Mouse (Mus musculus): ENCODE data around the gene Hebp1. TPM values are rescaled to one million over a fixed set of nuclear protein-coding genes. Genes with fewer than 3 reads are reported as not detected.

Gene Hebp1
- polyA plus RNA-seq, 1 experiment = 9.8 TPM

GRCm38 (mm10) chr6:135200122-135200957 is 2.5 kb upstream of the Hebp1 start:
- peak; percentile 46 for DNase-seq (ENCODE audit: low read depth, low spot score)
- 42% methylated on average over 16 of the region's 16 CpGs for WGBS

DNA sequence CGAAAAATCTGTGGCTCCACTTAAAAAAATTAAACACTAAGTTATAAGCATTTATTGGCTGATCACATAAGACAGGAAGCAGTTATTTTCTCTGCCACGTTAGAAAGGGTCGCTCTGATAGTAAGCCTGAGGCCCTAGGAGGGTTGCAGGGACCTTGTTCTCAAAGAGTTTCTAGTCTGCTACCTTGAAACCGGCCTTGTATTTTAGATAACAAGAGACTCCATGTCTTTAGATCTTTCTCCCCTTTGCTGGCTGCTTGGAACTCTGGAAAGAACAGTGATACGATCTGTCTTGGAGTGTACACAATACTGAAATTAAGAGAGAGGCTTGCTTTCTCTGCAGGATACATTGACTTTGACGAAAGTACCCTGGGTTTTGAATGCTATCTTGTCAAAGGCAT is 904 bp upstream of the Hebp1 start:
- WGBS = 46% methylated on average over 6 of the region's 6 CpGs
- DNase-seq (ENCODE audit: low read depth, low spot score) = no peak

- 15% methylated on average over 7 of the region's 7 CpGs for WGBS
- DNase-seq (ENCODE audit: low read depth, low spot score) = no peak
These were observed 376 bp downstream of the Hebp1 start for GRCm38 (mm10) chr6:135197446-135197845.

DNA sequence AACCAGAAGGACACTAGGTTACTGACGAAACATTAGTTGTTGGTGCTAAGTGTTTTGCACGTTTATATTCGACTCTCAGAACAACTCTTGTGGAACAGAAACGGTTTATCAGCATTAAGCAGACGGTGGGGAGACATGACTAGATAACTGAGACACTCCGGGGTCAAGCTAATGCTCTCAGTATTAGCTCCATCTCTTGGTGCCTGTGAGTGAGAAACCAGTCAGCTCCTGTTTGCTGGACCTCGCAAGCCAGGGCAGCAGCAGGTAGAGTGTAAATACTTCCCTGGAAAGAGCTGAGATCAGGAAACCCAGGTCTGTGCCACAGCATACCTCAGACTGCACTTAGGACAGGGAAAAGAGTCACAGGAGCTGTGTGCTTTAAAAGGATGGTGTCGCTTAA is 1.1 kb downstream of the Hebp1 start:
- DNase-seq (ENCODE audit: low read depth, low spot score) = no peak
- 70% methylated on average over 8 of the region's 8 CpGs for WGBS

GRCm38 (mm10) chr6:135194907-135195306 is 2.9 kb downstream of the Hebp1 start:
- WGBS = 63% methylated on average over 4 of the region's 4 CpGs
- DNase-seq (ENCODE audit: low read depth, low spot score) = no peak

- 51% methylated on average over 4 of the region's 4 CpGs for WGBS
- DNase-seq (ENCODE audit: low read depth, low spot score) = no peak
These were observed 4.1 kb downstream of the Hebp1 start for GRCm38 (mm10) chr6:135193733-135194132.

- WGBS = 70% methylated on average over 8 of the region's 8 CpGs
- DNase-seq (ENCODE audit: low read depth, low spot score) = no peak
These were observed 4.8 kb downstream of the Hebp1 start for GRCm38 (mm10) chr6:135192993-135193392.

GRCm38 (mm10) chr6:135191906-135192305 is 5.9 kb downstream of the Hebp1 start:
- no peak for DNase-seq (ENCODE audit: low read depth, low spot score)
- 86% methylated on average over 1 of the region's 1 CpGs for WGBS

DNA sequence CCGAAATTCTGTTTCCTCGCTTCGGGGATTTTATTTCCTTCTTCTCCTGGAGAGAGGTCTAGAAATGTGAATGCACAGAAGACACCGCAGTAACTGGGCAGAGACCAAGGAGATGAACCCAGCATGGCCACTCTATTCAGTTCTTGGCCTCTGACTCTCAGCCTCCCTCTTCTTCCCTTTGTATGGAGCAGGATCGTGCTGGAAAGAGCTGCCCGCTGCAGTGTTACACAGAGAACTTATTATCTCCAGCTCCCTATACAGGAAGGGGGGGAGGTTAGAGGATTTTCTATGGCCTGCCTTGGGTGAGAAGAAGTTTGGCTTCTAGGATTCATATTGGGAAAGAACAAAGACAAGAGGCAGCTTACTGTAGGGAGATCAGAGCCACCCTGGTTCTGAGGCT is 7.7 kb downstream of the Hebp1 start:
- DNase-seq (ENCODE audit: low read depth, low spot score) = no peak
- 88% methylated on average over 6 of the region's 6 CpGs for WGBS

DNA sequence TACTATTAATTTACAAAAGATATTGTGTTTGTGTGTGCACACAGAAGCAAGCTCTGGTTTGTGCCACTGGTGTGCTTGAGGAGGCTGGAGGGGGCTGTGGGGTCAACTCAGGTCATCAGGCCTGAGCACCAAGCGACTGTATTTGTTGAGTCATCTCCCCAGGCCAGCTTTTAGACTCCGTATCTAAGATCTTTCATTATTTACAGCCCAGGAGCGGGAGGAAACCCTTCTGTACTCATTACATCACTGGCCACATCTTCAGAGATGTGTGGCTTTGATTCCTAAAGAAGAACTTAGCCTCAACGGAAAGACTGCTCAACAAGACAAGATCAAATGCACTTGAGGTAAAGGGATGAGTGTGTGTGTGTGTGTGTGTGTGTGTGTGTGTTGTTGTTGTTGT is 9.2 kb downstream of the Hebp1 start:
- DNase-seq (ENCODE audit: low read depth, low spot score) = no peak
- 38% methylated on average over 4 of the region's 4 CpGs for WGBS

GRCm38 (mm10) chr6:135187076-135187917 is 10.5 kb downstream of the Hebp1 start:
- WGBS = 60% methylated on average over 10 of the region's 10 CpGs
- DNase-seq (ENCODE audit: low read depth, low spot score) = no peak

DNA sequence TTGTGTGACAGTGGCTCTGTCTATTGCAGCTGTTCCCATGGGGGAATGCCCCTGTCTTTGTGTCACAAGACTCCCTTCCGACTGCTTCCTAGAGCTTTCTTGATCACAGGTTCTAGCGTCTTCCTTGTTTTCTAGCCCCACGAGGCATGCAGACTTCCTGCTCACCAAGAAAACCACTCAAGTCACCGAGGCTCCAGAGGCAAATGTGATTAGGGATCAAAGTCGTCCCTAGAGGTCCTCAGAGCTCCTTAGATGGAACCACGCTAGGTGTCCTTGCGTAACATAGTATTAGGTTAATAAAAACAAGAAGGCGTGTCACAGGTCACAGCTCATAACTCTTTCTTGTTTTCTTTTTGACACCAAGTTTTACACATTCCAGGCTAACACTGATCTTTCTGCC is 13.9 kb downstream of the Hebp1 start:
- 13% methylated on average over 8 of the region's 8 CpGs for WGBS
- DNase-seq (ENCODE audit: low read depth, low spot score) = no peak

DNA sequence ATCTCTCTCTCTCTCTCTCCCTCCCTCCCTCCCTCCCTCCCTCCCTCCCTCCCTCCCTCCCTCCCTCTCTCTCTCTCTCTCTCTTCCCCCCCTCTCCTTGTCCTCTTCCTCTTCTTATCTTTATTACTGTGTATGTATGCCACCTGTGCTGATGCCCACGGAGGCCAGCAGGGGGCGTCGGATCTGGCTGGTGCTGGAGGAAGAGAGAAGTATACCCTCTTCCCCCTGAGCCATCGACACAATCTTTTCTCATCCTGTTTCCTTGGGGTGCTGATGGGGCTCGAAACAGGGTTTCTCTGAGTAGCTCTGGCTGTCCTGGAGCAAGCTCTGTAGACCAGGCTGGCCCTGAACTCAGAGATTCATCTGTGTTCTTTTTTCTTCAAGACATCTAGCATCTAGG is 14.9 kb downstream of the Hebp1 start:
- no peak for DNase-seq (ENCODE audit: low read depth, low spot score)
- WGBS = 44% methylated on average over 5 of the region's 5 CpGs

DNA sequence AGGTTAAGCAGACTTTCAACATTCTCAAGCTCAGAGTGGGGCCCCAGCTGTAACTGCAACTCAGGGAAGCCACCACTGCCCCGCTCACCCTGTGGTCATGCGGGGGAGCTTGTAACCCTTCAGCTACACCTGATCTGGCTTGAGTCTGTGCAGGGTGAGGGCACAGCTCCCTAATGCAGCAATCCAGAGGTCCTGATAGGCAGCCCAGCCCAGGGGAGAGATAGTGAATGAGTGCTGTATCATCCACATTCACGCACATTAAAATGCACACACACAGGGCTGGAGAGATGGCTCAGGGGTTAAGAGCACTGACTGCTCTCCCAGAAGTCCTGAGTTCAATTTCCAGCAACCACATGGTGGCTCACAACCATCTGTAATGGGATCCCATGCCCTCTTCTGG is 19.2 kb downstream of the Hebp1 start:
- no peak for DNase-seq (ENCODE audit: low read depth, low spot score)
- 41% methylated on average over 3 of the region's 3 CpGs for WGBS

GRCm38 (mm10) chr6:135177271-135177670 is 20.6 kb downstream of the Hebp1 start:
- no peak for DNase-seq (ENCODE audit: low read depth, low spot score)

GRCm38 (mm10) chr6:135175014-135175413 is 22.8 kb downstream of the Hebp1 start:
- DNase-seq (ENCODE audit: low read depth, low spot score) = no peak
- WGBS = 97% methylated on average over 1 of the region's 1 CpGs

GRCm38 (mm10) chr6:135171736-135172135 is 26.1 kb downstream of the Hebp1 start:
- DNase-seq (ENCODE audit: low read depth, low spot score) = no peak
- WGBS = 82% methylated on average over 14 of the region's 14 CpGs

- 86% methylated on average over 3 of the region's 3 CpGs for WGBS
- no peak for DNase-seq (ENCODE audit: low read depth, low spot score)
These were observed 28.6 kb downstream of the Hebp1 start for GRCm38 (mm10) chr6:135169246-135169645.

DNA sequence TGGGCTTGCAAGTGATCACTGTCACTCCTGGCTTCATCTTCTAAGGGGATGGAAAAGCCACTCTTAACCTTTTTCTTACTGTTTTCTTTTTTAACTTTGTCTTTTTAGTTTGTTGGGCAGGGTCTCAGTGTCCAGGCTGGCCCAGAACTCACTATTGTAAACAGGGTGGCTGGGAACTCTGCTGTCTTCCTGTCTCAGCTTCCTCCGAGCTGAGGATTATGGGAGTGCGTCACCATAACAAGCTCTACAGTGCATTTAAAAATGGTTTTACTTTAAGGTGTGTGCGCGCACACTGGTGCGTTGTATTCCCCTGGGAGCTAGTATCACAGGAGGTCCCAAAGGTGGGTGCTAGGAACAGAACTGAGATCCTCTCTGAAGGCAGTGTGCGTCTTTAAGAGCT is 29.4 kb downstream of the Hebp1 start:
- no peak for DNase-seq (ENCODE audit: low read depth, low spot score)
- WGBS = 82% methylated on average over 6 of the region's 6 CpGs

DNA sequence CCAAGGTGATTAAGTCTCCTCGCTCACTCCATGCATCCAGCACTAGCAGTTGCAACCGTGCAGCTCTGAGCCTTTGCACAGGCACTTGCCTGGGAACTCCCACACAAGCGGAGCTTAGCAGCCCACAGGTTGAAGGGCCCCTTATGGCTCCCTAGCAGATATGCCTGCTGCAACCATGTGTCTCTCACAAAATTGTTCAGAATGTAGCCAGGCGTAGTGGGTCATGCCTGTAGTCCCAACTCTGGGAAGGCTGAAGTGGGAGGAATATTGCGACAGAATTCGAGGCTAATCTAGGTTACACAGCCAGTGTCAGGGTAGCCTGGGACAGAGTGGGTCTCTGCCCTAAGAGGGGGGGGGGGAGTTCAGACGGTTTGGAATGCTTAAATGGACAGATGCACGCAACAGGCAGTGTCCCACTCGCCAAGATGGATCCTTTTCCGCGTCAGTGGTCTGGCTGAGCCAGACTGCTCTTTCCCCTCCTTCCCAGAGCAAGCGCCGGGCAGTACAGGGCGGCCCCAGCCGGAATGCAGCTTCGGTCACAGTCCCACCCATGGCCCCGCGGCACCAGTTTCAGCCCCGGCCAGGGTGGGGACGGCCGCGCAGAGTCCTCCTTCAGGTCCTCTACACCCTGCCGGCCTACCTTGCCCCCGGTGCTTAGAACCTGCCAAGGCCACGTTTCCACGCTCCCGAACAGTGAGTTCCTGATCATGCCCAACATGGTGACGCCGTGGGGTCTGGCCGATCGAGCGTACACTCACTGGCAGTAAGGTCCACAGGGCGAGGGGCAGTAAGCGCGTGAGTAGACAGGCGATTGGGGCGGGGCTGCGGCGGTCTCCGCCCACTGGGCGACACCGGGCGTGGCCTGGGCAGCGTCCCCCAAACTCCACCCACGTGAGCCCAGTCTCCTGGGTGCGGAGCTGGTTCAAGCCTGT is 30.2 kb downstream of the Hebp1 start:
- peak; percentile 8 for DNase-seq (ENCODE audit: low read depth, low spot score)
- 7% methylated on average over 46 of the region's 46 CpGs for WGBS

Data from large intestine, adult 2 months (tissue).